Mouse (Mus musculus): Measurements from ENCODE around the gene Wfdc2.

- TF ChIP-seq CTCF (IDR thresholded peaks at IDR 0.05) (no peak), EP300 (IDR thresholded peaks at IDR 0.05) (no peak)
Observed at GRCm38 (mm10) chr2:164528557-164528956, 33.7 kb upstream of the Wfdc2 start.

Measured in lung, postnatal 0 days (tissue).